Mouse (Mus musculus) neural tube, embryonic 12.5 days (tissue): ENCODE results near the gene Rragb. TPM values are rescaled to one million over a fixed set of nuclear protein-coding genes. Genes with fewer than 3 reads are reported as not detected.
"Not testable (repeated sequence)": the region's sequence is repeated elsewhere in the genome, so short reads cannot be mapped to it uniquely, and the experiment has no call there.

Experiments
- ATAC-seq: fragments of 200-750 bp; cut with Nextera tagmentation; 2 replicates; pipeline ENCODE4 v1.8.0; 2017; ENCODE audit warnings: low read depth, mild to moderate bottlenecking, moderate TSS enrichment, moderate library complexity; ENCODE audit not compliant: low FRiP score
- H3K27ac ChIP-seq: fragments of 300-500 bp; sonication (generic); 2 replicates; pipeline ENCODE4 v1.5.1; 2016
- H3K27me3 ChIP-seq: fragments of 300-500 bp; sonication (generic); replicated peaks from 2 replicates; pipeline ENCODE4 v1.6.1; 2016; ENCODE audit warnings: mild to moderate bottlenecking
- H3K36me3 ChIP-seq: fragments of 300-500 bp; sonication (generic); 2 replicates; pipeline ENCODE4 v1.6.1; 2016; ENCODE audit warnings: mild to moderate bottlenecking
- H3K4me1 ChIP-seq: fragments of 300-500 bp; sonication (generic); 2 replicates; pipeline ENCODE4 v1.6.1; 2016
- H3K4me2 ChIP-seq: fragments of 300-500 bp; sonication (generic); replicated peaks from 2 replicates; pipeline ENCODE4 v1.6.1; 2016; ENCODE audit warnings: mild to moderate bottlenecking
- H3K4me3 ChIP-seq: fragments of 300-500 bp; sonication (generic); 2 replicates; pipeline ENCODE4 v1.5.1; 2016
- H3K9ac ChIP-seq: fragments of 300-500 bp; sonication (generic); 2 replicates; pipeline ENCODE4 v1.6.1; 2016; ENCODE audit warnings: mild to moderate bottlenecking
- H3K9me3 ChIP-seq: fragments of 300-500 bp; sonication (generic); 2 replicates; pipeline ENCODE4 v1.6.1; 2016; ENCODE audit warnings: mild to moderate bottlenecking
- WGBS: fragments of 180-500 bp; shearing (Covaris S2); methylation state at CpG from one replicate; pipeline ENCODE4 v1.1.7; 2016; 5-methylcytosine and 5-hydroxymethylcytosine counted together
- polyA plus RNA-seq: library from polyadenylated mRNA; unstranded; fragments of >200 nt; fragmentation: Nextera tagmentation; extraction: Ambion mirVana; gene quantifications from 2 replicates; pipeline ENCODE4 v1.2.1, GENCODE M21; 2016

Gene Rragb
- polyA plus RNA-seq, result 4.0 and 4.1 TPM in 2 replicates

GRCm38 (mm10) chrX:153139734-153140515 lies at the start of gene Rragb:
Gene Rragb (plus strand): TSS chrX:153139981.
- H3K4me2 ChIP-seq, result peak within 1 kb of the TSS; percentile 58
- no peaks in the 10 kb centered on the region for H3K9me3 ChIP-seq
- no peak within 1 kb of the TSS for H3K27ac ChIP-seq
- H3K9ac ChIP-seq, result peak within 1 kb of the TSS; percentile 40
- H3K36me3 ChIP-seq, result no peaks in the 10 kb centered on the region
- H3K4me1 ChIP-seq, result no peaks in the 10 kb centered on the region
- H3K27me3 ChIP-seq, result no peaks in the 10 kb centered on the region
- 21% methylated on average over 47 of the region's 47 CpGs for WGBS
- ATAC-seq, result peak; percentile 99
- H3K4me3 ChIP-seq, result peak within 1 kb of the TSS; percentile 45

DNA sequence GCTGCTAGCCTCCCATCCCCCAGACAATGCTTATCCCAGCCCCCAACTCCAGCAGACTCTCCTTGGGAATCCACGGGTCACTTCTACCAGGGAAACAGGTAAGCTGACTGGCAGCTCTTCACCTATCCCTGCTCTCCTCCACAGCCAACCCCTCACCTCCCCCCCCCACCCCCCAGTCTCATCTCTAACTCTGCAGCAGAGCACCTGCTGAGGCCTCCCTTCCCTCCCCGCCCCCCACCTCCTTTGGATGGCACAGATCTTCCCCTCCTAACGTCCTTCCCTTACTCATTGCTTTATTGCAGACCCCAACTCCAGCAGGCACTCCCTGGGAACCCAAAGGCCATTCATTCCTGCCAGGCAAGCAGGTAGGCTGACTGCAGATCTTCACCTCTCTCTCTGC lies 21.3 kb upstream of the Rragb start, which contains the start of gene Foxr2:
Gene Foxr2, plus strand, starts transcription at position 301 of the 400 bp plus-strand sequence.
- Histone ChIP-seq H3K9me3 (no peaks in the 10 kb centered on the region), H3K4me2 (no peak within 1 kb of the TSS), H3K36me3 (no peaks in the 10 kb centered on the region), H3K9ac (no peak within 1 kb of the TSS), H3K4me3 (no peak within 1 kb of the TSS), H3K27me3 (0 out of 2 replicates have a peak, but pooled peaks cover 4% of the 10 kb centered on the region), H3K27ac (no peak within 1 kb of the TSS), H3K4me1 (no peaks in the 10 kb centered on the region)
- ATAC-seq, result no peak
- WGBS, result 19% methylated on average over 2 of the region's 3 CpGs

- H3K4me3 ChIP-seq, result no peak overlapping the region
- ATAC-seq, result no peak
- 45% methylated on average over 2 of the region's 2 CpGs for WGBS
Observed at GRCm38 (mm10) chrX:153119013-153119412, 20.8 kb upstream of the Rragb start.

GRCm38 (mm10) chrX:153142656-153143055 lies 2.9 kb downstream of the Rragb start:
- Histone ChIP-seq H3K4me1 (no peaks in the 10 kb centered on the region), H3K4me2 (no peak overlapping the region), H3K27me3 (no peaks in the 10 kb centered on the region), H3K9ac (no peak overlapping the region), H3K27ac (no peak overlapping the region), H3K36me3 (no peaks in the 10 kb centered on the region), H3K9me3 (no peaks in the 10 kb centered on the region), H3K4me3 (no peak overlapping the region)
- no peak for ATAC-seq
- 70% methylated on average over 3 of the region's 3 CpGs for WGBS

More at GRCm38 (mm10) chrX:153119013-153119412, 20.8 kb upstream of the Rragb start:
- no peaks in the 10 kb centered on the region for H3K36me3 ChIP-seq
- no peak overlapping the region for H3K27ac ChIP-seq
- no peaks in the 10 kb centered on the region for H3K9me3 ChIP-seq
- H3K9ac ChIP-seq, result no peak overlapping the region
- no peak overlapping the region for H3K4me2 ChIP-seq
- H3K27me3 ChIP-seq, result 0 out of 2 replicates have a peak, but pooled peaks cover 4% of the 10 kb centered on the region
- no peaks in the 10 kb centered on the region for H3K4me1 ChIP-seq

DNA sequence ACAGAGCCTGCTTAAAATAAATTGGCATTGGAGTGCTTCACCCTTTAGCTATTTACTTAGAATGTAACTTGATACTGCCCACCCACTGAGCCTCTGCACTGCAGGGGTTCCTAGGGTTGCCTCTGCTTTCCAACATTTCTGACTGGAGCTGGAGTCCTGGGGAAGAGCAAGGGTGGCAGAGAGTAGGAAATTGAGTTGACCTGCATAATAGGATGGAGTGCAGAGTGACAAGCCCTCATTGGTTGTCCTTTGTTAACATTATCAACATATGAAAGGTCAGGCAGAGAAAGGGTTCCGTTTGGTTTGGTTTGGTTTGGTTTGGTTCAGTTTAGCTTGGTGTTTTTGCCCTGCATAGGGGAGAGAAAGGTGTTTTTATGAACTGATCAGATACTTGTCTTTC lies 12.0 kb downstream of the Rragb start:
- ATAC-seq, result no peak
- H3K9me3 ChIP-seq, result no peaks in the 10 kb centered on the region
- H3K9ac ChIP-seq, result no peak overlapping the region
- 13% methylated on average over 1 of the region's 1 CpGs for WGBS
- H3K4me1 ChIP-seq, result no peaks in the 10 kb centered on the region
- H3K36me3 ChIP-seq, result no peaks in the 10 kb centered on the region
- H3K27ac ChIP-seq, result no peak overlapping the region
- no peaks in the 10 kb centered on the region for H3K27me3 ChIP-seq
- H3K4me3 ChIP-seq, result no peak overlapping the region
- H3K4me2 ChIP-seq, result no peak overlapping the region

DNA sequence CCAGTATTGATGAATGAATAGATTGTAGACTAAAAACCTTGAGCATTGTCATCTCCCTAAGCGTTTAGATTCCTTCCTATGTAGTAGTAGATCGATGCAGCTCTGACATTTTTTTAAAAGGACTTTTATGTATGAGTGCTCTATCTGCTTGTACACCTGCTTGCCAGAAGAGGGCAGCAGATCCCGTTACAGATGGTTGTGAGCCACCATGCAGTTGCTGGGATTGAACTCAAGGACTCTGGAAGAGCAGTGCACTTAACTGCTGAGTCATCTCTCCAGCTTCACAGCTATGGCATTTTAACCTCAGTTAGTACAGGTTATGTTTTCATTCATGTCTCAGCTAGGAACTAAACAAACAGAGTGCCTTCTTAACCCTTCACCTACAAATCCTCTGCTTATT lies 15.5 kb downstream of the Rragb start:
- Histone ChIP-seq H3K27ac (no peak overlapping the region), H3K4me1 (no peaks in the 10 kb centered on the region), H3K27me3 (no peaks in the 10 kb centered on the region), H3K36me3 (no peaks in the 10 kb centered on the region), H3K9ac (no peak overlapping the region), H3K4me3 (no peak overlapping the region), H3K9me3 (no peaks in the 10 kb centered on the region), H3K4me2 (no peak overlapping the region)
- ATAC-seq, result no peak
- WGBS, result 60% methylated on average over 3 of the region's 3 CpGs

DNA sequence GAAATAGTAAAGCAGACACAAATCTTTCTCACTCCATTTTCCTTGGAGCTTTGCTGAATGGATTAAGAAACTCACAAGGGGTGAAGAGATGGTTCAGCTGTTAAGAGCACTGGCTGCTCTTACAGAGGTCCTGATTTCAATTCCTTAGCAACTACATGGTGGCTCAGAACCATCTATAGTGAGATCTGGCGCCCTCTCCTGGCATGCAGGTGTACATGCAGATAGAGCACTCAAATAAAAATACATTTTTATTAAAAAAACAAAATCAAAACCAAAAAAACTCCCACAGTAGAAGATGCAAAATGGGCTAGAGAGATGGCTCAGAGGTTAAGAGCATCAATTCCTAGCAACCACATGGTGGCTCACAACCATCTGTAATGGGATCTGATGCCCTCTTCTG lies 35.0 kb downstream of the Rragb start:
- Histone ChIP-seq H3K9ac (no peak overlapping the region), H3K4me1 (no peaks in the 10 kb centered on the region), H3K27ac (no peak overlapping the region), H3K4me2 (no peak overlapping the region), H3K9me3 (no peaks in the 10 kb centered on the region), H3K36me3 (no peaks in the 10 kb centered on the region), H3K27me3 (no peaks in the 10 kb centered on the region), H3K4me3 (no peak overlapping the region)
- 22% methylated on average over 1 of the region's 1 CpGs for WGBS
- no peak for ATAC-seq

GRCm38 (mm10) chrX:153182221-153182620 lies 42.4 kb downstream of the Rragb start:
- no peak for ATAC-seq
- 96% methylated on average over 2 of the region's 2 CpGs for WGBS
- Histone ChIP-seq H3K9me3 (no peaks in the 10 kb centered on the region), H3K4me1 (no peaks in the 10 kb centered on the region), H3K27me3 (no peaks in the 10 kb centered on the region), H3K9ac (no peak overlapping the region), H3K4me3 (no peak overlapping the region), H3K4me2 (no peak overlapping the region), H3K27ac (no peak overlapping the region), H3K36me3 (no peaks in the 10 kb centered on the region)

DNA sequence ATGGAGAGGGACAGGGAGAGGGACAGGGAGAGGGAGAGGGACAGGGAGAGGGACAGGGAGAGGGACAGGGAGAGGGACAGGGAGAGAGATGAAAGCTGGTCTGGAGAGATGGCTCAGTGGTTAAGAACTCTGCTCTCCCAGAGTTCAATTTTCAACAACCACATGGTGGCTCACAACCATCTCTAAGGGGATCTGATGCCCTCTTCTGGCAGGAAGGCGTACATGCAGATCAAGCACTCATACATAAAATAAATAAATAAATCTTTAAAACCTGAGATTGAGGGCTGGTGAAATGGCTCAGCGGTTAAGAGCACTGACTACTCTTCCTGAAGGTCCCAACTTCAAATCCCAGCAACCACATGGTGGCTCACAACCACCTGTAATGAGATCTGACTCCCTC lies 59.4 kb downstream of the Rragb start:
- H3K36me3 ChIP-seq, H3K4me1 ChIP-seq, H3K27me3 ChIP-seq, H3K4me2 ChIP-seq, ATAC-seq, H3K9me3 ChIP-seq, H3K4me3 ChIP-seq, H3K27ac ChIP-seq, H3K9ac ChIP-seq: not testable (repeated sequence)
- WGBS, result 74% methylated on average over 2 of the region's 2 CpGs

- H3K27ac ChIP-seq, result no peak overlapping the region
- no peaks in the 10 kb centered on the region for H3K27me3 ChIP-seq
- H3K4me3 ChIP-seq, result no peak overlapping the region
- no peaks in the 10 kb centered on the region for H3K9me3 ChIP-seq
- no peak overlapping the region for H3K4me2 ChIP-seq
- H3K36me3 ChIP-seq, result no peaks in the 10 kb centered on the region
- H3K4me1 ChIP-seq, result no peaks in the 10 kb centered on the region
- no peak overlapping the region for H3K9ac ChIP-seq
- 46% methylated on average over 1 of the region's 1 CpGs for WGBS
- ATAC-seq, result no peak
Observed at GRCm38 (mm10) chrX:153211101-153211500, 71.3 kb downstream of the Rragb start.

Other genes with a start within 250 kb of the Rragb start
- gene Usp51, start 133.5 kb upstream of the Rragb start, polyA plus RNA-seq, result 2.4 and 2.5 TPM in 2 replicates
- gene Mageh1, start 102.4 kb upstream of the Rragb start, polyA plus RNA-seq, result 65.9 and 79.0 TPM in 2 replicates
- 0.11 TPM in 1 of 2 replicates, not detected in the other for gene Foxr2, start 21.2 kb upstream of the Rragb start, polyA plus RNA-seq
- 2.5 and 3.2 TPM in 2 replicates for gene Klf8, start 97.5 kb downstream of the Rragb start, polyA plus RNA-seq